Mouse (Mus musculus): ENCODE measurements around the gene Grap2.
"Not testable (repeated sequence)": the region's sequence is repeated elsewhere in the genome, so short reads cannot be mapped to it uniquely, and the experiment has no call there.

Gene Grap2

DNA sequence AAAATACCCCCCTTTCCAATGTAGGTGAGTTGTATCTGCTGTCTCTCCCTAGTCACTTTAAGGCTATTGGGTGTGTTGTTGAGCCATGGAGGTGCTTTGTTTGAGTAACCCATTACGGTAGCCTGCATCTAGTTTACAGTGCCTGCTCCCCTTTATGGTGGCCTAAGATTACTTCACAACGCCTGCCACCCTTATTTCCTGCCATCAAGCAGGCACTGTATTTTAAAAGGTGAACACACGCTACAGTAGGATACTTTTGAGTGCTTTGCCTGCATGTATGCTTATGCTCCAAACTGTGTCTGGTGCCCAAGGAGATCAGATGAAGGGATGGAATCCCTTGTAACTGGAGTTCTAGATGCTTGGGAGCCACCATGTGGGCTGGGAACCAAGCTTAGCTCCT is 5.3 kb upstream of the Grap2 start:
- DNase-seq, result no peak

- no peak for DNase-seq
Measured at GRCm38 (mm10) chr15:80567731-80568130, 4.7 kb upstream of the Grap2 start.

- DNase-seq, result peak in 1 of 2 experiments; percentile 26
Measured at GRCm38 (mm10) chr15:80569205-80569604, 3.2 kb upstream of the Grap2 start.

DNA sequence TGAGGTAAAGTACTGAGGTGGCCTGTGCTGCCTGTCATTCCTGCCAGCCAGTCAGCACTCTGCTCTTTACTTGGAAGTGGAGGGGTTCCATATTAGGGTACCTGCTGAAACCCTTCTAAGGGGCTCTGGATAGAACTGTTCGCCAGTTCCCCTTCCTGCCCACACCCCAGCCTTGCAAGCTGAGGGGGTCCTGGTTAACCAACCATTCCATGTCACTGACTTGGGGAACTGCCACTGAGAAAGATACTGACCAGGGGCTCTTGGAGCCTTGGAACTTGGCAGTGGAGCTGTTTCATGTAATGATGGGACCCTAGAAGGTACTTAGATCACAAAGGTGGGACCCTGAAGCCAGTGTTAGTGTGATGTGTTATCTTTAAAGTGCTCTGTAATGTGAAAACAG is 2.2 kb upstream of the Grap2 start:
- no peak for DNase-seq

GRCm38 (mm10) chr15:80571611-80572010 is 783 bp upstream of the Grap2 start:
- DNase-seq, result no peak

- no peak for DNase-seq
Measured at GRCm38 (mm10) chr15:80572811-80573520, 572 bp downstream of the Grap2 start.

- no peak for DNase-seq
Measured at GRCm38 (mm10) chr15:80574211-80575040, 2.0 kb downstream of the Grap2 start.

DNA sequence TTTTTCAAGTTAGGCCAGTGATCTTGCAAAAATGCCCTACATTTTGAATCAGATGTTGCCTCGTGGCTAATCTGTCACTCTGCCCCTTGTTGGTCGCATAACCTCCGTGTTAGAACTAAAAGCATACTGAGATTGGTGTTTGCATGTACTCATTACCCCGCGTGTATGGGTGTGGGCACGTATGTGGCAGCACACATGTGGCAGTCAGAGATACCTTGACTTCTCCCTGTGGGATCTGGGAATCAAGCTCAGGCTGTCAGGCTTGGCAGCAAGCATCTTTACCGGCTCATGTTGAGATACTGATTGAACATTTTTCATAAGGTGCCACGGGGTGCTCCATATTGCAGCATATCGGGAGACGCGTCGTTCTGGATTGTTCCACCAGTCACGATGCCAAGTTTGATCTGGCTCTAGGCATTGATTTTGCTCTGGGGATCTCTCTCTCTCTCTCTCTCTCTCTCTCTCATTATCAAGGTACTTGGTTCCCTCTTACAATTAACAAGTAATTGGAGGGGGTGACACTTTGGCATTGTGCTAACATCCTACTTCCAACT is 3.5 kb downstream of the Grap2 start:
- DNase-seq, result no peak

- DNase-seq, result no peak
Measured at GRCm38 (mm10) chr15:80576415-80576994, 4.1 kb downstream of the Grap2 start.

DNA sequence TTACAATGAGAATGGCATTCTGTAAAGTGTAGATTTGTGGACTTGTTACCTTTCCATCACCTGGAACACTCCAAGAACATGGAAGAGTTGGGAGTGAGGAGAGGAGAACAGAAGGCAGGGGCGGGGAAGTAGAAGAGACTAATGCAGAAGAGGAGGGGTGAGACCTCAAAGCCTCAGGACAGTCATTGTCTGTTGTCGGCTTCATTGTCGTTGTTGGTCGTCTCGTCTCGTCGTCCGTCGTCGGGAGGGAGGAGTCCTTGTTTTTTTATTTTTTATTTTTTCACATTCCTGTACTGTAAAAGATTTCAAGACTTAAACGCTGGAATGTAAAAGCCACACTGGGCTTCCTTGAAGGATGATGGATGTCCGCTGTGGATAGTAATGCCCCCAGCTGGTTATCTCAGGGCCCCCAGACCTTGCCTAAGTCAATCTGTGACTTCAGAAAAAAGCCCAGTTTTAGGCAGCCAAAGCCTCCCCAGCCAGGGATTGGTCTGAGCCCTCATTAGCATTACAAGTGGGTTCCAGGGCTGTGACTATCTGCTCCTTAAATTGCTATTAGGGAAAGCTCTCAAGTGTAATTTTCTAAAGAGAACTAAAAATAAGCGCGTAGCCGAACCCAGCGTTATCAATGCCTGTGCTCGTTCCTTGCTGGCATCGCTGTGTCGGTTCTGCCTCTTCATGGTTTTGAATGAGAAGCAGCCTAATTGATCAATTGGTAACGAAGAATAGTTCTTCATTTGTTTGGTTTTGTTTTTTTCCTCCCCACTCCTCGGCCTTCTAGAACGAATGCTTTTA is 5.0 kb downstream of the Grap2 start:
- no peak for DNase-seq

DNA sequence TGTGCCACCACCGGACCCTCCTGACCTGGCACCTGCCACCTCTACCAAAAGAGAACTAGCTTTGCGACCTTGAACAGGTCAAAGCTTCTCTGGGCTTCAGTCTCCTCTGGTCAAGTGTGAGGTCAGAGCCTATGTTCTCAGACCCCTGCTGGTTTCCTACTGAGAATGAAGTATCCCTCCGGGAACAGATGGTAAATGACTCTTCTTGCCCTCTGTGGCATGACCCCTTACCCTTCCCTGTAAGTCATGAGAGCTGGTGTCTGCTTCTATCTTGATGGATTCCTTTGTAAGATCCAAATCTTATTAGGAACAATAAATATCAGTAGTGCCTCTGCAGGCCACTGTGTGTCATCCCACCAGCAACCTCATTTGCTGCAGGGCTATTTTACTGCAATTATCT is 6.7 kb downstream of the Grap2 start:
- no peak for DNase-seq

GRCm38 (mm10) chr15:80580585-80580984 is 8.2 kb downstream of the Grap2 start:
- not testable (repeated sequence) for DNase-seq

DNA sequence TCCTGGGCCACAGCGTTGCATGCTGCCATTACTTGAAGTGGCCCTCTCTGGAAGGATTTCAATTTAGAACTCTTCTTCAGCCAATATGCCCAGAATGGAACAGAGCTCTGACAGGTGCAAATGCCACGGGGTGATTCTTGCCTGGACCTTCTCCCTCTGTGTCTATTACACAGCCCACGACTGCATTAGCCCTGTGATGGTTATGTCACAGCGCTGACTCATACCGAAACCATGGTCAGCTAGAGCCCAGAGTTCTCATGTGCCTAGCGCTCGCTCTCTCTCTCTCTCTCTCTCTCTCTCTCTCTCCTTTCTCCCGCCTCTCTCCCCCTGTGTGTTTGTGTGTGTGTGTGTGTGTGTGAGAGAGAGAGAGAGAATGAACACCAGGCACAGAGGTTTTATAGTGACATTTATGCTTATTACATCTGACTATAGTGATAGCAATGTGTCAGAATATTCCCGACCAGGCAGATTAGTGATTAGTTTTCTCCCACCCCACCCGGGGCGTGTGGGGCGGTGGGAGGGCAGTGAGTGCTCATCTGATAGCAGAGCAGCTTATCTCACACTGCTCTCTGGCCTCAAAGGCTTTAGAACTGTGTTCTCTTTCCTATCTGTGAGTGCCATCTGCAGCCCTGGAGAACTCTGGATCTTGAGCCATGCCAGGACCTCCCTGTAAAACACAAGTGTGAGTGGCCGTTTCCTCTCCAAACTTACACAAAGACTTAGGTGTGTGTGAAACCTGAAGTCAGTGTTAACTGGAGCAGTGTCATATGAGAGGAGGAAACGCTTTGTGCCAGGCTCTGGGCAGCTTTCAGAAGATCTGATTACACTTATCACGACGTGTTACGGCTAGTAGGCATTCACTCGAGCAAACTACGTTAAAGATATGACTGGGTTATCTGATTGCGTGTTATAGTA is 10.4 kb downstream of the Grap2 start:
- DNase-seq, result no peak

DNA sequence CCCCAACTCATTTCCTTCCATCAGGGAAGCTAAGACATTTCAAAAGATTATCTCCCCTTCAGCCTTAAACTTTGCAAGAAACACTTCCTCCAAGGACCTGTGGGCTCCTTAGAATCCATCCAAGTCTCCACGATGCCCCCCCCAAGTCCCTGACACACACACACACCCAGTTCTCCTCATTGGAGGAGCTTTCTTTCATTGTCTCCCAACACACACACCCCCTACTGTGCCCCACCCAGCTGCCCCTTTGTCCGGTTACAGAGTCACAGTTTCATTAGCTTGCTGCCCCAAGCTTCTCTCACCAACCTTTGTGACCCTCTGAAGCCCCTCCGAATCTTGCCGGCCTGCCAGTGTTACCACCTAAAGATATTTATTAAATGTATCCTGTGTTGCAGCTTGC is 13.9 kb downstream of the Grap2 start:
- DNase-seq, result no peak

DNA sequence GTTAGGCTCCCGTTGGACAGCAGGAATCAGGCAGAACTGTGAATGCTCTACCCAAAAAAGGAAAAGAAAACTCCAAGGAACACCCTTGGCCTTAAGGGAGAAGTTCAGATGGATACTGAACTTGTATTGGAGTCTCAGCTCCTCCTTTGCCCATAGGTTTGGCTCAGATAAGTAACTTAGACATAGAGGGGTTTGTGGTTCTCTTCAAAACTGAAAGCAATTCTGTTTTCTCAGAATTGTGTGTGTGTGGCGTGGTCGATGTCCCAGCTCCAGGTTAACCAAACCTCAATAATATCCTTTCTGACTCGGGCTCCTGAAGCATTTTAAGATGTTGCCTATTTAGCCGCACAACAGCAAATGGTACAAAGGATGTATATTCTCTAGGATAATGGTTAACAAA is 18.2 kb downstream of the Grap2 start:
- no peak for DNase-seq

GRCm38 (mm10) chr15:80592737-80593136 is 20.3 kb downstream of the Grap2 start:
- DNase-seq, result no peak

DNA sequence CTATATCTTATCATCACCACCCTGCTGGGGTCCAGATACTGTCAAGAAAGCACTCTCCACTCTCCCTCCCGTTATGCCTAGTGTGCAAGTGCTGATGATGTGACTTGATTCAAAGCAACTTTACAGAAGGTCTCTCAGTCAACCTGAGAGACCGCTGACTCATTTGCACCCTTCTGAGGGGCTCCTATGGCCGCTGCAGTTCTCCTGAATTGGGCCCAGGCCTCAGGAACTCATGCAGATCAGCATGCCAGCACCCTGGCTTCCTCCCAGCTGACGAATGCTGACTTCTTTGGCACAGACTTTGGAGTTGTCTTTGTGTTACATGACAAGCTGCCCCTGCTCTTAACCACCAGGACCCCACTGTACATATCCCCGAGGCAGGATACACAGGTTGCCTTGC is 21.5 kb downstream of the Grap2 start:
- DNase-seq, result no peak

DNA sequence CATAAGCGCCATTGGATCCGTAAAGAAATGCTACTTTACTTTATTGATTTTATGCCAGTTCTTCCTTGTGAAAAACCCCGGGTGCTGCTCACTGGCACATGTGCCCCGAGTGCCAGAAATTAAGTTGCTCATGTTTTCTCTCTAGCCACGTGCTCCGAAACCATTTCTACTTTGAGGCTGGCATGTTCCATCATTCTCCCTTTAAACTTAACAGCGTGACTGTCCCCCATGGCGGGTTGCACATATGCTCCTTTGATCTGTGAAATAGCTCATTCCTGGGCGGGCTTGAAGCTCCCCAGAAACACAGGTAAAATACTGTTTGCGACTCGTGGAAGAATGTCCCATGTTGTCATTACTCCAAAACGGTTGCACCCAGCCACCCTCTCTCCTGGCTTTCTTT is 26.4 kb downstream of the Grap2 start:
- DNase-seq, result no peak

- DNase-seq, result peak; percentile 77 to 83
Measured at GRCm38 (mm10) chr15:80599213-80599750, 26.9 kb downstream of the Grap2 start.

- DNase-seq, result no peak
Measured at GRCm38 (mm10) chr15:80599843-80600242, 27.4 kb downstream of the Grap2 start.

DNA sequence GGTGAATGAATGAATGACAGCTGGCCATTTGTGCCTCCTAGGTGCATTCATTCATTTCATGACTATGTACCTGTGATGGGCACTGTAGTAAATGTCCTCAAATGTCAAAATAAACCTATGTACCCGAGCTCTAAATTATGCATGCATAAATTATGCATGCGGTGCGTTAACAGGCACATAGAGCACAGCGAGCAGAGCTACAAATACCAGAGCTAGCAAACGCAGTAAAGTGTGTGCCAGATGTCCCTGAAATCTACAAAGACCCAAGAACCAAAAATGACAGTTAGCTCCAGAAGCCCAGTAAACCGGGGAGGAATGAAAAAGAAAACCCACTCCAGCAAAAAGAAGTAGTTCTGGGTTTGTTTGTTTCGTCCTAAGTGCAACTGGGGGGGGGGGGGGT is 29.1 kb downstream of the Grap2 start:
- DNase-seq, result no peak
